Mouse (Mus musculus) monocyte, adult 5-6 weeks (primary cell): ENCODE results near the gene Dtx3. TPM values are rescaled to one million over a fixed set of nuclear protein-coding genes. Genes with fewer than 3 reads are reported as not detected.
A peak's percentile ranks its signal among the peaks of the same experiment; 100 is the strongest.

ENCODE experiments used
- ATAC-seq: fragments of 153-309, 156-312 bp; replicated peaks from 2 replicates; pipeline ENCODE4 v1.8.0; 2017; ENCODE audit warnings: mild to moderate bottlenecking; ENCODE audit not compliant: low TSS enrichment, insufficient number of reproducible peaks, severe bottlenecking, poor library complexity, low FRiP score
- total RNA-seq: library from RNA; stranded (forward); fragments of 200-1000, 200-491, 200-594 nt; gene quantifications from 3 replicates; pipeline ENCODE4 v1.2.3, GENCODE M21; 2017

Dtx3 gene
- total RNA-seq, 1 experiment from 2014 or later, result 8.8 TPM

DNA sequence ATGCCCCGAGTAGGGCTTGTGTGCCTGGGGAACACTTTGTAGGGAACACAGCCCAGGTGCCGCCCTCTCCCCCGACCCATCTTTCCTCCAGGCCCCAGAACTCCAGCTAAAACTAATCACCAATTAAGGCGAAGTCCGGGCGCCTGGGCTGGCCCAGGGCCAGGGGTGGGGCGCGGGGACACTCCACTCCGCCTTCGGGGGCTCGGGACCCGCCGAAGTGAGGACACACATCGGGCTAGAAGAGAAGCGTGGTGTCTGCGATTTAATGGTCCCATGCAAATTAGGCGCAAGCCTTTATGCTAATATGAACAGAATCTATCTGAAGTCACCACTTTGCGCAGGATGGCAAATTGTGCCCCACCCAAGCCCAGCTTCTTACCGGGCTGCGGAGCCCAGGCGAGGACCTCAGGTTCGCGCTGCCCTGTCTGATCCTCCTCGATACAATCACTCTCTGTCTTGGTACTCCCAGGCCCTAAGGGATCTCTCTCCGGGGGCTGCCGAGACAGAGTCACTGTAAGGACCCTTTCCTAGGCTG, 6.3 kb downstream of the Dtx3 start:
- ATAC-seq, result no peak

- ATAC-seq, result no peak
Measured at GRCm38 (mm10) chr10:127188465-127189115, 6.9 kb downstream of the Dtx3 start.

DNA sequence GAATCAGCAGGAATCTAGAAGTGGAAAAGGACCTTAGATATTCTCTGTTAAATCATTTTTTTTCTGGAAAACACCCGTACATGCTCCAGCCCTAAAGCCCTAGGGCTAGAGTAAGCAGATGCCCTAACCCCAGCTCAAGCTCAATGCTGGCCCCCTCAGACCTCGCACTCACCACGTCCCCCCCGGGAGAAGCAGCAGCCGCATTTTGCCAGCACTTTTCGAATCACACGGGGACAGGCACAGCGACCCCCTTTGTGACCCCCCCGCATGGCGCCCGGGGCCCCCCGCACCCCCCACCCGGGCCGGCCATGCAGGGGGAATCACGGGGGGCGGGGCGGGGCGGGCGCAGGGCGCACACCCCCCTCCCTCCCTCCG, 7.5 kb downstream of the Dtx3 start:
- no peak for ATAC-seq

- ATAC-seq, result no peak
Measured at GRCm38 (mm10) chr10:127187371-127188078, 8.0 kb downstream of the Dtx3 start.

- no peak for ATAC-seq
Measured at GRCm38 (mm10) chr10:127186451-127186850, 9.1 kb downstream of the Dtx3 start.

GRCm38 (mm10) chr10:127185506-127185905, 10.0 kb downstream of the Dtx3 start:
- ATAC-seq, result no peak

DNA sequence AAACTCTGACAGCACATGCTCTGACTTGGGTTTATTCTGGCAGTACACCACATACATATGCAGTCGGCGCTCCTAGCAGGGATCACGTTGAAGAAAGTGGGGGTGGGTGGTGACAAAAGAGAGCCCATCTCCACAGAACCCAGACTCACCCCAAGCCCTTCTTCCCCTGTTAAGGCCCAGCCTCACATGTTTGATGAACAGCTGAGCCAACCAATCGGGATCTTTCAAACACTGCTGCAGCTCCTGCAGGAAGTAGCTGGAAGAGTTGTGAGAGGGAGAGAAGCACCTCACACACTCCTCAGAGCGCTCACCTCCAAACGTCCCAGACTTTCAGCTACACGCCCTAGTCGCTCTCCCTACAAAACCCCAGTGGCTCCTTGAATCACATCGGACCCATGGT, 10.4 kb downstream of the Dtx3 start:
- ATAC-seq, result no peak

DNA sequence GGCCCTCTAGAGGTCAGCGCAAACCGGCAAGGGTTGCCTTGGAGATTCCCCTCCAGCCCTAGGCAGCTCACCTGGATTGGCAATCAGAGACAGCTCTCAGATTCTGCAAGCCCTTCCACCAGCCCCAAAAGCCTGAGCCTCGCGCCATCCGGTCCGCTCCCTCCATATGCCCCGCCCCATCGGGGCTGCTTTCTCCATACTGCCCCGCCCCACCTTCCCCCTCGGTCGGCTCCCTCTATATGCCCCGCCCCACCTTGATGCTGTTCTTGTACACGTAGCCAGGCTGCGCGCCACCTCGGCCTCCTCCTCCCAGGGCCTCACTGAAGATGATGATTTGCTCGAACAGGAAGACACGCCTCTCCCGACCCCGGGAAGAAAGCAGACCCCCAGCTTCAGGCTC, 11.8 kb downstream of the Dtx3 start:
- no peak for ATAC-seq

GRCm38 (mm10) chr10:127182624-127183023, 12.9 kb downstream of the Dtx3 start:
- no peak for ATAC-seq

GRCm38 (mm10) chr10:127181566-127181965, 14.0 kb downstream of the Dtx3 start:
- no peak for ATAC-seq

- no peak for ATAC-seq
Measured at GRCm38 (mm10) chr10:127180695-127181047, 14.9 kb downstream of the Dtx3 start.

DNA sequence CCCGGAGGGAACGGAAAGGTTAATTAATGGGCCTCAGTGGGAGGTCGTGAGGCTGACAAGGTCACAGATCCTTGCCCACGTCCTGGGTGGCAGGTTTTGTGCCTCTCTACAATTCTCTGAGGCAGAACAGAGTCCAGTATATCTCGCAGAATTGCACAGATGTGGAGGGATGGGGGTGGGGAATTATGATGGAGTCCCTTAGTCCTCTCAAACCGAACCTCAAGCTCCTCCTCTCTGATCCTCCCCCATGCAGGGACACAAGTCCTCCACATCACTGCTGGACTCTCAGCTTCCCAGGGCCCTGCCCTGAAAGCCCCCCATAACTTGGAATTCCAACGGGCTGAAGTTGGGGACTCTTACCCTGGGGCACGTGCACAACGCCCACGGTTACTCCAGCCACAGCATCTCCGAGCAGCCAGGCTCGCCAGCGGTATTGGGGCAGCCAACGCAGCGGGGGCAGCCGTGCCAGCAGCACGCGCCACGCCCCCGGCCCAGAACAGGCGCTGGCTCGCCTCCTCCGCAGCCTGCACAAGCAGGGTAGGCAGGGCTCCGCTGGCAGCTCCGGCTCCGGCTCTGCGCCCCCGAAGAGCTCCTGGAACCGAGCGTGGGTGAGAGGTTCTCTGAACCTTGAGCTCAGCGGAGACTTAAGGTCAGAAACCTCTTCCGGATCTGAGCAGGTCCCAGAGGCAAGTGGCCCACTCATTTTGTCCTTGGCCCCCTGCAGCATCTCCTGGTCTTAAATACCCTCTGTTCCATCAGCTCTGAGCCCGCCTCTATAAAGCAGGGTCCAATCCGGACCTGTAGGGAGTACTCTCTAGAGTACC, 15.4 kb downstream of the Dtx3 start, which contains the start of gene Slc26a10:
TSS of gene Slc26a10 (minus strand) at position 775 of the 824 bp plus-strand sequence.
- ATAC-seq, result no peak

DNA sequence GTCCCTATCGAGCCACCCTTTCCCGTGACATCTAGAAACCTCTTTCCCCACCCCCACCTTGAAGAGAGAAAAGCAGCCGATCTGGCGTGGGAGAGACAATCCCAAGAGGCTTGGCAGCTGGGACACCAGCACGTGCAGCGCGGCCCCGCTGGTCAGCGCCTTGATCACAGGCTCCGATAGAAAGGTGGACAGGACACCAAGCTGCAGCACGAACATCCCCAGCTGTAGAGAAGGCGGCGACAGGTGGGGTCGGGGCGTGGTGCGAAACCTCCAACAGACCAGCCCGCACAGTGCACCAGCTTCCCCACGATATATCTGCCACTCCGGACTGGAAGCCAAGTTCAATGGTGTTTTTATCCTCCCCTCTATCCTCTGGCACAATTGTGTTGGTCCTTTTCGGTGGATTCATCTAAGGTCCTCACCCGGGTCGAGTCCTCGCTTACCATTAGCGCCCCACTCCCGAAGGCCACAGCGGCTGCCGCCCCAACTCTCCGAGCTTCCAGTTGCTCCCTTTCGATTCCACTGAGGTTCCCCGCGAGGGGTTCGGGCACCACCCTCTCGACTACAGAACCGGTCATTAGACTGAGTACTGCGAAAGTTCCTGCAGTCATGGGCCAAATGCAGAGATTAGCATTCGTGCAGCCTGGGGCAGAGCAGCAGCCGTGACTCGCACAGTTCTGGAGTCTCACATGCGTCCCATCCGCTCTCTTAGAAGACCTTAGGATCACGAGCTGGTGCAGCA, 17.1 kb downstream of the Dtx3 start:
- ATAC-seq, result no peak

DNA sequence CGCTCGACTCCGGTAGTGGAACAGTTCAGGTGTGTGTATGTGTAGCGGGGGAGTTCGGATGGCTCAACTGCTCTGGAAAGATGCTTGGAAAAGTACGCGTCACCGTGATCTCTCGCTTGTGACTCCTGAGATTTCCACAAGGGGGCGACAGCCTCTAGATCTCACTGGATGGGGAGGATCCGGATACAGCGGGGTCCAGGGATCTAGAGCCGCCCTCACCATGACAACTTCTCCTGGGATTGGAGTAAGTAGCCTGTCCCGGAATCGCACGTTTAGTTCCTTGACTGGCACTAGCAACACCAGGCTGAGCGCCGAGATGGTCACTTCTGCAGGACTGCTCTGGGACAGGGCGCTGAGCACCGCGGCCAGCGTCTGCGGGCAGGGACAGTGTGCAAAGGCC, 17.8 kb downstream of the Dtx3 start:
- ATAC-seq, result 0 out of 2 replicates have a peak, but pooled peaks have one; percentile 21

DNA sequence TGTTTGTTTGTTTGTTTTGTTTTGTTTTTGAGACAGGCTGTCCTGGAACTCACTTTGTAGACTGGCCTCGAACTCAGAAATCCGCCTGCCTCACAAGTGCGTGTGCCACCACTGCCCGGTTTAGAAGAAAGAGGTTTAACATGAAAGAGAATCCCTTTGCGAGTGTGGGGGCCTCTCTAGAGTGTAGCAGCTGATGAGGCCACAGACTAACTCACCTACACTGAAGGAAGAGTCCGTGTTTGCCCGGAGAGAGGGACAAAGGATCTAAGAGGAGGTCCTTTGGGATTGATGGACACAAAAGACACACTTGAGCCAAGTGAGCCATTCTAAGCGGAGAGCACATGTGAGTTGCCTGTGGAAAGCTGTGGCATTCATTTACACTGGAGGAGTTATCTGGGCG, 18.3 kb downstream of the Dtx3 start:
- no peak for ATAC-seq

GRCm38 (mm10) chr10:127176756-127177155, 18.8 kb downstream of the Dtx3 start:
- no peak for ATAC-seq

GRCm38 (mm10) chr10:127176228-127176627, 19.3 kb downstream of the Dtx3 start:
- ATAC-seq, result no peak

DNA sequence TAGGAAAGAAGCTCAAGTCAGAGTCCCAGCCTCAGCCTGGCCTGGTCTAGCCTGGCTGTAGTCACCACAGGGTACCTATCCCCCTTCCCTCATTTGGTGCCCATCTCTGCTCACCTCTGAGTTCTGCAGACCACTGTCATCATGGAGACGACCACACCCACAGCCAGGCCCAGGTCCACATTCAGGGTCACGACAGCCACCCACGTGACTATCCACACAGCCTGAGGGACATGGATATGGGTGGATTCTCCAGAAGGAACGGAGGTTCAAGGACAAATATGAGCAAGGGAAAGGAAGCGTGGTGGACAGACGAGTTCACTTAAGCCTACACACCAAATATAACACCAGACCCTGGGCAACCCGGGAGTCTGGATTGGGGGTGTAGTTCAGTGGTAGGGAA, 21.4 kb downstream of the Dtx3 start:
- ATAC-seq, result no peak
